ENCODE assay signal across 20 mouse cellular contexts in the genomic region with DNA sequence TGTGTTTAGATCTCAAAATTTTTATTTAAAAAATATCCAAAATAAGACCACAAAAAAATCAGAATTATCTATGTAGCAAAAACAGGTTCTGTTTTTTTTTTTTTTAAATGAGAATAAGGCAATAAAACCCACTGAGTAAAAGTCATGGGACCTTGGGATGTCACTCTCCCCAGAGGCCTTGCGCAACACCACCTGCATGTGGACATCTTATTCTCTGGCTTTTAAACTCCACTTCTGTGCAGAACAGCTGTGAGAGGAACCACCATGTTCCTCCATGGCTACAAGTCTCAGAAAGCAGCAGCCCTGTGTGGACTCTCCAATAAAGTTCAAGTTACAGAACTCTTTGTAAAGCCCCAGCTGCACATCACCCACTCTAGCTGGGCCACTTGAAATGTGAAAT.
"Had no signal": no experiment of that assay in that cellular context is flagged by ENCODE, and none has a peak within 500 bp of the region (broad histone marks: within the 10 kb centered on the region; RNA-seq: fewer than 3 reads in every experiment).

No protein-coding gene starts in this region.

- H3K9me3 ChIP-seq: liver, embryonic 15.5 days; lung, embryonic 15.5 days; midbrain, embryonic 13.5 days; midbrain, embryonic 15.5 days; neural tube, embryonic 13.5 days; neural tube, embryonic 15.5 days had no signal

- H3K4me1 ChIP-seq: liver, embryonic 15.5 days; lung, embryonic 15.5 days; midbrain, embryonic 13.5 days; midbrain, embryonic 15.5 days; neural tube, embryonic 13.5 days; neural tube, embryonic 15.5 days had no signal

- DNase-seq: liver, postnatal 0 days; lung, adult 2 months; lung, postnatal 10 days; lung, postnatal 4 days; retina, postnatal 1 day; right cerebral cortex, adult 18-20 months; right cerebral cortex, postnatal 25 days; right cerebral cortex, postnatal 4 days; spleen, adult 18-20 months; thymus, adult 18-20 months; thymus, postnatal 14 days; thymus, postnatal 36 days had no signal

- H3K4me2 ChIP-seq: liver, embryonic 15.5 days; lung, embryonic 15.5 days; midbrain, embryonic 11.5 days; midbrain, embryonic 13.5 days; midbrain, embryonic 15.5 days; neural tube, embryonic 13.5 days; neural tube, embryonic 15.5 days had no signal

- H3K36me3 ChIP-seq: liver, embryonic 15.5 days; lung, embryonic 15.5 days; midbrain, embryonic 13.5 days; midbrain, embryonic 15.5 days; neural tube, embryonic 13.5 days; neural tube, embryonic 15.5 days had no signal

- H3K4me3 ChIP-seq: liver, embryonic 15.5 days; lung, embryonic 15.5 days; megakaryocyte, embryonic 14.5 days; midbrain, embryonic 13.5 days; midbrain, embryonic 15.5 days; neural tube, embryonic 13.5 days; neural tube, embryonic 15.5 days had no signal

- H3K27ac ChIP-seq: liver, embryonic 15.5 days; lung, embryonic 15.5 days; midbrain, embryonic 13.5 days; midbrain, embryonic 15.5 days; neural tube, embryonic 13.5 days; neural tube, embryonic 15.5 days had no signal

- ATAC-seq: liver, postnatal 0 days; midbrain, embryonic 13.5 days; midbrain, embryonic 15.5 days had no signal

- H3K27me3 ChIP-seq: liver, embryonic 15.5 days; lung, embryonic 15.5 days; midbrain, embryonic 13.5 days; midbrain, embryonic 15.5 days; neural tube, embryonic 13.5 days; neural tube, embryonic 15.5 days had no signal

- H3K9ac ChIP-seq: liver, embryonic 15.5 days; liver, postnatal 0 days; lung, embryonic 15.5 days; midbrain, embryonic 13.5 days; midbrain, embryonic 15.5 days; neural tube, embryonic 13.5 days; neural tube, embryonic 15.5 days had no signal
